Mouse (Mus musculus): ENCODE measurements around the gene Treml2. TPM values are rescaled to one million over a fixed set of nuclear protein-coding genes. Genes with fewer than 3 reads are reported as not detected.
A peak's percentile ranks its signal among the peaks of the same experiment; 100 is the strongest.

Treml2 gene
- polyA plus RNA-seq (2017; shearing (Covaris generic)) = 10 to 100 TPM; 13.2 to 16.8 TPM

DNA sequence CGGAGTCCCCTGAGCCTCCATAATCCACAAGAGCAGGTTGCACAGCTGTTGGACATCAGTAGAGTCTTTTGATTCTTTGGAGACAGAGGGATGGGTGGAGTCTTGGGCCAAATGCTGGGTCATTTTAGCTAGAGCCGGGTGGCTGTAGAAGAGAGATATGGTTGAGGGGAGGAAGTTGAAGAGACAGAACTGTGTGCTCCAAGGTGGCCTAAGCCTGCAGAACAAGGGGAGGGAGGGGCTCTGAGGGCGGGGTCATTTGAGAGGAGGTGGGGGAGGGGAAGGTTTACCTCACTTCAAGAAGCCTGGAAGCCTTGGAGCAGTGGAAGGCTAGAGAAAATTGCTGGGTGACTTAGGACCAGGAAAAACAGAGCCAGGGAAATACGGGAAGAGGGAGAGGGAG lies at the start of gene Treml2:
Treml2 (plus strand) TSS at position 296 of the 400 bp plus-strand sequence.
- no peak for ATAC-seq

DNA sequence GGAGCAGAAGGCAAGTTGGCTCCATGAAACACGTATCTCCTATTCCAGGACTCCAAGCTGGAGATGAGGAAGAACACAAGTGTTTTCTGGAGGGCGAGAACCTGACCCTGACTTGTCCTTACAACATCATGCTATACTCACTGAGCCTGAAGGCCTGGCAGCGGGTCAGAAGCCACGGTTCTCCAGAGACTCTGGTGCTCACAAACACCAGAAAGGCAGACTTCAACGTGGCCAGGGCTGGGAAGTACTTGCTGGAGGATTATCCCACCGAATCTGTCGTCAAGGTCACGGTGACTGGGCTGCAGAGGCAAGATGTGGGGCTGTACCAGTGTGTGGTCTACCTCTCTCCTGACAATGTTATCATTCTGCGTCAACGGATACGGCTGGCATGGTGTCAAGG lies 49.8 kb upstream of the Treml2 start:
- ATAC-seq = no peak

DNA sequence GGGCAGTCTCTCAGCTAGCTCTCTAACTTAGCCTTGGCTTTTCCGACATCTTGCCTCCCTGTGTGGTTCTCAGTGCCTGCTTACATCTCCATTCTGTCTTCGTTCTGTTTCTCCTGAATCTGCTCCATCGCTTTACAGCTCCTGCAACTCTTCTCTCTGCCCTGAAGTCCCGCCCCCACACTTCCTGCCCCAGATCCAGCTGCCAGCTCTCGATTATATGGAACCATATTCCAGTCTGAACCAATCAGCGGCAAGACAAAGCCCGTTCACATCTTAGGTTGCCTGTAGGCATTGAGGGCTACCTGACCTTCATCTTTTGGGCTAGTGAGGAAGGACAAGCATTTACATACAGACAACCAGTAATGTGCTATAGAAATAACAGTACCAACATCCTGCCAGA lies 48.7 kb upstream of the Treml2 start:
- ATAC-seq = no peak

DNA sequence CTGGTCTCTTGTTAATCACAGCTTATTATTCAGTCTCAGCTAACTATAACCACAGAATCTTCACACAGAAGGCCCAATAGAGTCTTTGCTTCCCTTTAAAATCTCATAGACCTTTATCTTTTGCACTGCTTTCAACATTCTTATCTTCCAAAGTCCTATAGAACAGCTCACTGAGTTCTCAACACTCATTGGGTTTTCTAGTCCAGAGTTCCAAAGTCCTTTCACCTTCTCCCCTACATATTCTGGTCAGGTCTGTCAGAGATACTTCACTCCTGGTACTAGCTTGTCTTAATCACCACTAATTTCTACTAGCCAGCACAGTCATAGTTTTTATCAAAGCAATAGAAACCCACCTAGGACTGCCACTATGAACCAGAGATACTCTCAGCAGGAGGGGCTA lies 42.7 kb upstream of the Treml2 start:
- ATAC-seq = no peak

DNA sequence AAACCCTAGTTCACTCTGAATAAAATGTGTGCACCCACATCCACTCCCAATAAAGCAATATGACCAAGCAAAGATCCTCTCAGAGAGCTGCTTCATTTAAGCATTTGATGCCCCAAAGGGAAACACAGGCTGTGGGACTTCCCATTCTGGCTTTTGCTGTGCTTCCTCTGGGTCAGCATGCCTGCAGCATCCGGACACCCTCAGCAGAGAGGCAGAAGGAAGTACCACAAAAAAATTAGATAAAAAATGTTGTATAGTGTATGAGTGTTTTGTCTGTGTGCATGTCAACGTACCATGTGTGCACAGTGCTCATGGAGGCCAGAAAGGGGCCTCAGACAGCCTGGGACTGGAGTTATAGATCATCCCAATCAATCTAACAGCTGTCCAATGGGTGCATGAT lies 37.4 kb upstream of the Treml2 start:
- no peak for ATAC-seq

DNA sequence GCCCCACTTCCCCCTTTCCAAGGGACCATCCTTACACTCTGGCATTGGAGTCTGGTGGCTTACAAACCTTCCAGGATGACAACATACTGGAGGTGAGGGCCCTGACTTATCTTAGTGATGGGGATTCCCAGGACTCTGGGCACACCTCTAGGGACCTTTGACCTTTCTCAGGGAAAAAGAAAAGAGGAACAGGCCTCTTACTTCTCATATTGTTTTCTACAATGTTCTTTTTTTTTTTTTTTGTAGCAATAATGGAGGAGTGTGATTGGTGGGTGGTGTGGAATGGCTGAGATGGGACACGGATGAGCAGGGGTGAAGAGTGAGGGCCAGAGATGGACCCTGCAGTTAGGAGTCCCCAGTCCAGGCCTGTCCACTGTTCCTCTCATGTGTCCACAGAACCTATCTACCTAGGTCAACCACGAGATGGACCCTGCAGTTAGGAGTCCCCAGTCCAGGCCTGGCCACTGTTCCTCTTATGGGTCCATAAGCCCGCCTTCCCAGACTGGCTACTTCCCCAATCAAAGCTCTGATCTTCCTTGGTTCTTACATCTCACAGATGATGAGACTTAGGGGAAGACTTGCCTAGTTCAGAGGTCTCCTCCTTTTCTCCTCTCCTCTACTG lies 35.4 kb upstream of the Treml2 start, which contains the start of gene Treml4:
Treml4 (plus strand) TSS at position 555 of the 622 bp plus-strand sequence.
- no peak for ATAC-seq

DNA sequence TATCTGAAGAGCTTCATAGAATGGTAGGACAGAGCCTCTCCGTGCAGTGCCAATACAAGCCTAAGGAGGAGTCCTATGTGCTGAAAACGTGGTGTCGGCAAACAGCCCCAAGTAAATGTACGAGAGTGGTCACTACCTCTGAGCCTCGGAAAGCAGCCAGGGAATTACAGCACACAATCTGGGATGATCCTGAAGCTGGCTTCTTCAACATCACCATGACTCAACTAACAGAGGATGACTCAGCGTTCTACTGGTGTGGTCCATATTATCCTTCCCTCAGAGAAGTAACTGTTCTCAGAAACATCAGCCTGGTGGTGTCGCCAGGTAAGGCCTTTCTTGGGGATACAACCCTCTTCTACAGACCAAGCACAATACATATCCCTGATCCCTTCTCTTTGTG lies 34.6 kb upstream of the Treml2 start:
- no peak for ATAC-seq

DNA sequence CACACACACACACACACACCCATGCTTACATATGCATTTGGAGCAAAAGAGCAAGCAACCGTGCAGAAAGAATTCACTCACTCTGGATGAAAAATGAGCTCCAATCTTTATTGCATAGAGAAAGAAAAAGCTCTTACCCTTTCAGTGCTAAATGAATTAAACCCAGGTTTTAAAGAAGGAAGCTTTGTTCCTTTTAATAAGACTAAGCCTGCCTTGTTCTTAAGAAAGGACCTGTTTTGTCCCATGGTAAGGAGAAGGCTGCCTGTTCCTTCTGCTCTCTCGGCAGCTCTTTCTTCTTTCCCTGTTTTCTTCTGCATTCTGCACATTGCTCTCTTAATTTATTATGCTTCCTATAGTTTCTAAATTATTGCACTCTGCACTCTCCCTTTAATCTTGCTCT lies 33.2 kb upstream of the Treml2 start:
- no peak for ATAC-seq

DNA sequence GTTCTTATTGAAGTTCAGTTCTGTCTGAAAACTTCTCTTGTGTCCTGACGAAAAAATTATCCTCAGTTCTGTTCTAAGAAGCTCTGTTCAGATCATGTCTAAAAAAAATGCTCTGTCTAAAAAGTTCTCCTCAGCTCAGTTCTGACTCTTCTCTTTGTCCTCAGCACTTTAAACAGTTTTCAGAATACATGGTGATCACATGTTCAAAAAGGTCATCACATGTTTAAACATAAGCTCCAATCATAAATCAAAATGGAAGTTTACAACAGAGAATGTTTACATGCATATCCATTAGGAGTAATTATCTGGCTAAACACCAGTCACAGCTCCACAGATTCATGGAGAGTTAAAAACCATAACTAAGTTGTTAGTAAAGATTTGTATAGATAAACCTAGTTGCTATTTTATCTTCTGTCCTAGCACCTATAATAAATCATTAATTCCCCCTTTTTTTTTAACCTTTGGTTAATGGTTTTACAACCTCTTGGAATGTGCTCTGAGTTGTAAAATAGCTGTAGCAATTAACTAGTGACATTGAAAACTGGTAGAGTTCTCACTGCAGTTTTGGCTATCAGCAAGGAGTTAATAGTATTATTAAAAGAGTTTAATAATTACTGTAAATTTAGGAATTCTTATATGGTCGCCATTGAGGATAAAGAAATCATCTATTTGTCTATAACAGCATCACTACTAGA lies 32.5 kb upstream of the Treml2 start:
- ATAC-seq = no peak

DNA sequence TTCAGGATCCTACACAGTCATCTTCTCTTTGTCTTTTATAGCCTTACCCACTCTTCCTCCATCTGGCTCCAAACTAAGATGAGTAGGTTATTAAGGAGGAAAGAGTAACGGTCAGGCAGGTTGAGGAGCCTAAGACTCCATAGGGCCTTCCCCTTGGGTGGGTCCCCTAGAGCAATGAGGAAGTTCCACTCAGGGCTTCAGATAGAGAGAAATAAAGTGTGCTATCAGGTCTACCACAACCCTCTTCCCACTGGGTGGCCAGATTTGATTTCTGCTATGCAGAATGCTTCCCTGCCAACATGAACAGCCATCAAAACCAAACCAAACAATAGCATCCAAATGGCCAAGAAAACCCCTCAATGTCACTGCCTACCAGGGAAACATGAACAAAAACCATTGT lies 31.7 kb upstream of the Treml2 start:
- no peak for ATAC-seq

DNA sequence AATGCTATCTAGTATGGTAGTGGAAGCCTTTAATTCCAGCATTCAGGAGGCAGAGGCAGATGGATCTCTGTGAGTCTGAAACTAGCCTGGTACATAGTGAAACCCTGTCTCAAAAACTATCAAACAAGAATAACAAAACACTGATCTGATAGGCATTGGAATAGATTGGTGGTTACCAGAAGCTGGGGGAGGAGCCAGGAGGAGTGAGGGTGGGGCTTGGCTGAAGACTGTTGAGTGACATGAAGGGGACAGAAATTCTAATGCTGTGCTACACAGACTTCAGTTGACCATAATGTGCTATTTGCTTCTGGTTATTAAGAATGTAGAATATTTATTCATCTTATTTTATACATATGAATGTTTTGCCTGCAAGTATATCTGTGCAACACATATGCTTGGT lies 31.0 kb upstream of the Treml2 start:
- ATAC-seq = no peak

DNA sequence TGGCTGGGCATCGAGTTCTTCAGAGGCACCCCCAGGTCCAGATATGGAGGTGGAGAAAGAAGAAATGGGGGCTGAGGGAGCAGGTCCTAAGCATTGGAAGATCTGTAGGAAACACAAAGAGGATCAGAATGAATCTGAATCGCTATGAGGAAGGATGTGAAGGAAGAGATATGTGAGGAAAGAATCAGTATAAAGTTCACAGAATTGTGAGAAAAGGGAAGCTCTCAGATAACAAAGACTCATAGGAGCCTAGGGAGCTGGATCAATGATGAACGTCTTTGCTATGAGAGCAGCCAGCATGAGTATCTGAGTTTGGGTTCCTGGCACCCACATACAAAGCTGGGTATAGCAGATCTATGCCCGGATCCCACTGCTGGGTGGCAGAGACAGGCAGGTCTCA lies 29.5 kb upstream of the Treml2 start:
- no peak for ATAC-seq

DNA sequence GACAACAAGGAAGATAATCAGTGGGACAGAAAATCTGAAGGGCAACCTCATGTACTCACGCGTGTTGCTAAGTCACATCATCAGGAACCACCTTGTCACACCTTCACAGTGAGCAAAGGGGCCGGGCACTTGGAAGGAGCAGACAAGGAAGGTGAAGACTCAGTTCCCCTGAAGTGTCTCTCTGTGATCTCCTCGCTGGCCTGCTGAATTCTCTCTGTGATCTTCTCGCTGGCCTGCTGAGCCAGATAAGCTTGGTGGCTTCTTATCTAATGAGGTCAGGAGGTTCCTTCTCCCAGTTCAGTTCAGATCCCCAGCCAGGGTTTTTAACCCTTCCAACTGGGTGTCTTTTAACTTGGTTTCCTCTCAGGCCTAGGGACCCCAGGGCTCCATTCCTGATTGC lies 27.1 kb upstream of the Treml2 start:
- ATAC-seq = no peak

DNA sequence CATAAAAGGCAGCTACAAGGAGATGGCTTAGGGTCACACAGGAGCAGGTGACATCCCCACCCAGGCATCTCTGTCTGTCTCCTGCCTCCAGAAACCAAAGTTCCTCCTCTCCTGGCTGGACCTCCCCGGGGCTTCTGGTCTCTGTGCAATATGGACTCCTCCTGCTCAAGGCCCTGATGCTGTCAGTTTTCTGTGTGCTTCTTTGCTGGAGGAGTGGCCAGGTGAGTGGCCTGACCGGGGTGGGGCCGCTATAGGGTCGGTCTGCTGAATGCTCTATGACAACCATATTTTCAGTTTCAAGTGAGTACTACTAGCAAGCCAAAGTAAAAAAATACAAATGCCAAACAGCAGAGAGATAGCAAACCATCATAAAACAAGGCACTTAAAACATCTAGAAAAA lies 26.7 kb upstream of the Treml2 start:
- ATAC-seq = no peak

DNA sequence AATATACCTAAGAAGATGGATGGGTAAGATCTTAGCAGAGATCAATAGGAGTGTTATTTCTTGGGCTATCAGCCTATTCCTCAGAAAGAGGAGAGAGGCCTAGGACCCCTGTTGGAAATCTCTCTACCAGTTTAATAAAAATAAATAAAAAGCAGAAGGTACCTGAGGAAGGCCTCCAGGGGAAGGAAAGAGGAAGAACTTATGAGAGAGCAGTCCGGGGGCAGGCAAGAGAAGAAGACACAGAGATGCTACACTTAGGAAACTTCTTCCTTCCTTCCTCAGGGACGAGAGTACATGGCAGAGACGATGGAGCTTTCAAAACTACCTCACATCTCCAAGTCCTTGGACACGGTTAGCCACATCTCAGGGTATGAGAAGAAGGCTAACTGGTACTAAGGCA lies 25.2 kb upstream of the Treml2 start:
- no peak for ATAC-seq

DNA sequence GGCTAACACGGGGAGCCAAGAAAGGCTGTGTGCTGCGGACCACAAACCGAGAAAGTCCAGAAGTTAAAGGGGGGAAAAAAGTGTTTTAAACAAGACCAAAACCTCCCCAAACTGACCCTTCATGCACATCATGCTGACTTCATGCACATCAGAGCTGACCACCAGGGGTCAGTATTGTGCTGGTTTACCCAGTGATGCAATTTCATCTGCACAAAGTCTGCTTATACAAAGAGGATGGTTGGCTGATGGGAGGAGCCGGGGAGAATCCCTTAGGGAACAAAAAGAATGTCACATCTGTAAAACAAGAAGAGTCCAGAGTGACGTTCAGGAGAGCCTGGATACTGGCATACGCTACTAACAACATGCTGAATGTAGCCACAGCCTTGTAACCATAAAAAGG lies 24.4 kb upstream of the Treml2 start:
- ATAC-seq = peak; percentile 64

DNA sequence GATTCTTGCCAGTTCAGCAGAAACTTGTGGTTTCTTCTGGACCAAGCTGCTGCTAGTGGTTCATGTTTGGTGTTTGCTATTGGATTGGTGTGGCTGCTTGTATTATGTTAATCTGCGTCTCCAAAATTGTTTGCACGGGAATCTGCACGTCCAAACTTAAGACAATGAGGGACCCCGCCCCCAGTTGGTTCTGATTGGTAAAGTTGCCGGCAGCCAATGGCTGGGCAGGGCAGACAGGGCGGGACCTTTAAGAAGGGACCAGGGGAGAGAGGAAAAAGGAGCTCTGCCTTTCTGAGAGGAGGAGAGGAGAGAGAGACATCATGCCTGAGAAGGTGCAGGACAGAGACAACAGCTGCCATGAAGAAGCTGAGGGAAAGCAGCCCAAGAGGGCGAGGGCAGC lies 23.6 kb upstream of the Treml2 start:
- no peak for ATAC-seq

DNA sequence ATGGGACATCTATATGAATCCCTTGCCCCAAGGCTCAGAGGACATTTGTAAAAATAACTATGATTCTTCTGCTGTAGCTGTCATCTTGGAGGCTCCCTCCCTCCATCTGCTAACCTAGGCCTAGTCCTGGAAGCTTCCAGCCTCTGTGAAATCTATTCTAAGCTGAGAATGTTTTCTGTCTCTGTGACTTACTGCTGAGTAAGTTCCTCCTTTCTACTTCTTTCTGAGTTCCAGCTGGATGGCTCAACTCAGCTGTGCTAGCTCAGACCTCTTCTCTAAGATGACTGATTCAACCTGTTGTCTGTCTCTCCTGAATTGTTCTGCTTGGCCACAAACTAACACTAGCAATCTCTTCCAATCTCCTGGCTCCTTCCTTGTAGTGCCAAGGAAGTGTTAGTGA lies 20.9 kb upstream of the Treml2 start:
- ATAC-seq = no peak

DNA sequence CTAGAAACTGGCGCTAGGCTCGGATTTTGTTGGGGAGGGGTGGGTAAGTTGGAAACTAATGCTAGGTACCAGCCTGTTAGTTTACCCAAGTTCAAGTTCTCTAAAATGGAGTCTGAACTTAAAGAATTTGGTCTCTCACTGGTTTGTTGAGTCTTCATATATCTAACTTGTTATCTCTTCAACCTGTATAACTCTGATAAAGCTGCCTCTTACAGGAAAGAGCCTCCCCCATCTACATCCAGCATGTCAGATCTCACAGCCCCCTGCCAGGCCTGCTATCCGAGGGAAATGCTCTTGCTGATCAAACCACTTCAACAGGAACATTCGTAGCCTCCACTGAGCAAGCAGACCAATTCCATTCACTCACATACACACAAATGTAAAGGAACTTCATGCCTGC lies 20.3 kb upstream of the Treml2 start:
- no peak for ATAC-seq

DNA sequence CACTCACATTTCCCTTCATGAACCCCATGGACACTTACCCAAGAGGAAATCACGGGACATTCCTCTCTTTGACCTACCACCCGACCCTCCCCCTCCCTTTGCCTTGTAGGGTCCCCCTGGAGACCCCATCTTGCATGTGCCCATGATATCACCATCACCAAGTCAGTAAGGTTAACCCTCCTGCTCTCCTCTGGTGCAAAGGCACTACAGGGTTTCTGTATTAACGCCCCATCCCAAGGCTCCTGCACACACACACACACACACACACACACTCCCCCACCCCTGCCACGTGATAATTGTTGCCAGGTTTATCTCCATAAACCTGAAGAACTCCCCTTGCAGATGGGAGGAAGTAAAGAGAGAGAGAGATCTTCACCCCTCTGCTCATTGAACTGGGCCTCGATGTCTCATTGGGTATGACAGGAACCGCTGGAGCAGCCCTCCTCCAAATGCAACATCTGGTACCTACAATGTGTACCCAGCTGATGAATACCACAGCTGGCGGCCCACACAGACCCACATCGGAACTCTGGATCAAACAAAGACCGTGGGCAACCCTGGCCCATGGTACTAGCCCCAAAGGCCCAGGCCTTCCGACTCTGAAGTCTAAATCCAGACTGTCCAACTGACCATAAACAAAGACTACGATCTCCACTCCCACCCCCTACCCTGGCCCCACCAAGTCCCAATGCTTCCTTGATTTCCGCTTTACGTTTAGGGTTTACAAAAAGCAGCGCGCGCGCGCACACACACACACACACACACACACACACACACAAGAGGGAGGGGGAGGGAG lies 18.2 kb upstream of the Treml2 start:
- ATAC-seq = no peak

DNA sequence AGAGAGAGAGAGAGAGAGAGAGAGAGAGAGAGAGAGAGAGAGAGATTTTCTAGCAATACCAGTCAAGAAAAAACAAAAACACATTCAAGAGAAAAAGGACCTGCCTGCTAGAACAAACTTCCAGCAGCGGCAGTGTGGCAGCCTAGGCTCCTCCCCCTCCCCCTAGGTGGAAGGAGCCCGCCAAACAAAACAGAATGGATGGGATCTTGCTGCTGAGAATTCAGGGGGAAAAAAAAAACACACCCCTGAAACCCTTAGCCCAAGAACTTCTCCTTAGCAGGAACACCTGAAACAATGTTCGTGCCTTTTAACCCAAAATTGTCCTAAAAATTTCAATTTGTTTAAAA lies 17.6 kb upstream of the Treml2 start:
- no peak for ATAC-seq

DNA sequence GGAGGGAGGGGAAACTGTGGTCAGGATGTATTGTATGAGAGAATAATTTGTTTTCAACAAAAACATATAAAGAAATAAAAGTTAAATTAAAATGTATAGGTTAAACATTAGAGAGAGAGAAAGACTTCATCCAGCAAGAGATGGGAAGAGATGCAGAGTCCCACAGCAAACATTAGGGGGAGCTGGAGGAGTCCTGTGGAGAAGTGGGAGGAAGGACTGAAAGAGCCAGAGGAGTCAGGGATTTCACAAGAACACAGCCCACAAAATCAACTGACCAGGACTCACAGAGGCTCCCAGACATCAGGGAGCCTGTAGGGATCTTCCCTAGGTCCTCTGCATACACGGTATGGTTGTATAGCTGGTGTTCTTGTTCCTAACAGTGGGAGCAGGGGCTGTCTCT lies 12.5 kb upstream of the Treml2 start:
- ATAC-seq = no peak

DNA sequence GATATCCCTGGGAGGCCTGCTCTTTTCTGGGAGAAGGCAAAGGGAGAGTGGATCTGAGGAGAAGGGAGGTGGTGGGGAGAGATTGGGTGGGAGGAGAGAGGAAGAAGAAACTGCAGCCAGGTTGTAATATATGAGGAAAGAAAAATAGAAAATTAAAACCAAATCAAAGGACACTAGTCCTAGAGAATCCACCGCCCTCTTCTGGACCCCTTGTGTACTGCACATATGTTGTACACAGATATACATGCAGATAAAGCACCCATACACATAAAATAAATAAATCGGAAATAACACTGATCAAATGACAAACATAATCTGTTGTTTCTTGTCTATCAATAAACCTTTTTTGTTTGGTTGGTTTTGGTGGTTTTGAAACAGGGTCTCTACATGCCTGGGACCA lies 12.0 kb upstream of the Treml2 start:
- ATAC-seq = no peak

All from CD4-positive, CD25-positive, alpha-beta regulatory T cell, adult 4 months (primary cell).